Mouse (Mus musculus) thymus, adult 2 months (tissue): ENCODE results near the gene Btbd9. TPM values are rescaled to one million over a fixed set of nuclear protein-coding genes. Genes with fewer than 3 reads are reported as not detected.

ENCODE experiments used
- DNase-seq: peaks from one replicate; pipeline ENCODE4 v3.0.0; 2021
- H3K27ac ChIP-seq: fragments of 200-500 bp; 2 replicates; pipeline ENCODE4 v1.5.1; 2012; ENCODE audit warnings: low read length, control low read depth; ENCODE audit not compliant: control insufficient read depth, insufficient read depth
- H3K27me3 ChIP-seq: fragments of 200-500 bp; 2 replicates; pipeline ENCODE4 v1.6.1; 2012; ENCODE audit warnings: mild to moderate bottlenecking, low read length, moderate library complexity, mixed read lengths; ENCODE audit not compliant: control insufficient read depth, insufficient read depth
- H3K36me3 ChIP-seq: fragments of 200-500 bp; 2 replicates; pipeline ENCODE4 v1.6.1; 2012; ENCODE audit warnings: mild to moderate bottlenecking, low read length, moderate library complexity; ENCODE audit not compliant: control insufficient read depth, insufficient read depth
- H3K4me1 ChIP-seq: fragments of 200-500 bp; replicated peaks from 2 replicates; pipeline ENCODE4 v1.6.1; 2012; ENCODE audit warnings: low read length; ENCODE audit not compliant: control insufficient read depth, insufficient read depth
- H3K4me3 ChIP-seq: fragments of 200-500 bp; 2 replicates; pipeline ENCODE4 v1.5.1; 2012; ENCODE audit warnings: mild to moderate bottlenecking, low read length, control low read depth, moderate library complexity; ENCODE audit not compliant: control insufficient read depth, insufficient read depth
- CTCF ChIP-seq: fragments of 200-500 bp; IDR thresholded peaks from 2 replicates; pipeline ENCODE4 v1.5.1; 2012; ENCODE audit warnings: mild to moderate bottlenecking, control low read depth, low read length, moderate library complexity, borderline replicate concordance; ENCODE audit not compliant: control insufficient read depth, poor library complexity, insufficient read depth; ENCODE audit errors: extremely low read depth
- POLR2A ChIP-seq: fragments of 200-500 bp; IDR thresholded peaks from 2 replicates; pipeline ENCODE4 v1.6.1; 2012; ENCODE audit warnings: mild to moderate bottlenecking, low read length, control low read depth, moderate library complexity; ENCODE audit not compliant: control insufficient read depth, poor library complexity, insufficient read depth; ENCODE audit errors: extremely low read depth
- WGBS: fragments of 180-500 bp; shearing (Covaris S2); methylation state at CpG from one replicate; pipeline ENCODE4 v1.1.7; 2018; 5-methylcytosine and 5-hydroxymethylcytosine counted together
- polyA plus RNA-seq: library from polyadenylated mRNA; depleted of rRNA; stranded (reverse); fragments of >200 nt; gene quantifications from 2 replicates; pipeline ENCODE4 v1.2.3, GENCODE M21; 2012

The Btbd9 gene
- polyA plus RNA-seq, 1 experiment: 29.1 TPM

DNA sequence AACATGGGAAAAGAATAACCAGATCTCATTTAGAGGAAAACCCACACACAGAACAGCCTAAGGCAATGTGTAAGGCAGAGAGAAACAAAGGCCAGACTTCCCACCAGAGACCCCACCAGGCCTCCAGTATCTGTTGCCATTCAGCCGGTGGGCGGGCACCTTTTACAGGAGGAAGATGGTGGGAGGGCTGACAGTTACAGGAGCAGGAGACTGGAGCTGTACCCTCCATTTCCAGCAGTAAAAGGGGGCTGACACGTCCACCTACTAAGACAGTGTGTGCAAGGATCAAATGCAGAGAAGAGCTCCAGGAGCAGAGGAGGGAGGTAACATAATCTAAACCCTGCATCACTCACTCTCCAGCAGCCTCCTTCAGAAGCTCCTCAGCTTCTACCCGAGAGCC lies 123.0 kb downstream of the Btbd9 start:
- no peak for TF ChIP-seq CTCF
- no peak for TF ChIP-seq POLR2A
- H3K4me3 ChIP-seq: no peak overlapping the region
- H3K4me1 ChIP-seq: no peaks in the 10 kb centered on the region
- H3K27ac ChIP-seq: no peak overlapping the region
- no peaks in the 10 kb centered on the region for H3K36me3 ChIP-seq
- 96% methylated on average over 4 of the region's 4 CpGs for WGBS
- no peak for DNase-seq
- H3K27me3 ChIP-seq: no peaks in the 10 kb centered on the region

GRCm38 (mm10) chr17:30452363-30452762 lies 123.9 kb downstream of the Btbd9 start:
- DNase-seq: no peak

DNA sequence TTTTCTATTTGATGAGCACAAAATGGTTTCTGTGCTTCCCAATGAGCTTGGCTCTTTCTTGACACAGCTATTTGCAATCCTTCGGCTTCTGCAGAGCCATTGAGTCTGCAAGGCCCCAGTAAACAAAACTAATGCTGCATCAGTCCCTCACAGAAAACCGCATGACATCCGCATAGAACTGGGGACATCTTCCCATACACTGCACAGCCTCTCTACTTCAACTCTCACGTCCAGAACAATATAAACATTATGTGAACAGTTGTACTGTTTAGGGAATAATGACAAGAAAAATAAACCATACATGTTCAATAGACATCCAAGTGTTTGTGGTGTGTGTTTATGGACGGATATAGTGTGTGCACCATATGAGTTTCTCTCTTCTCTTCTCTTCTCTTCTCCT lies 127.7 kb downstream of the Btbd9 start:
- Histone ChIP-seq H3K4me1 (no peaks in the 10 kb centered on the region), H3K4me3 (no peak overlapping the region), H3K27me3 (no peaks in the 10 kb centered on the region), H3K27ac (no peak overlapping the region), H3K36me3 (no peaks in the 10 kb centered on the region)
- TF ChIP-seq POLR2A (no peak), CTCF (no peak)
- no peak for DNase-seq
- 98% methylated on average over 5 of the region's 5 CpGs for WGBS

More at GRCm38 (mm10) chr17:30452363-30452762, 123.9 kb downstream of the Btbd9 start:
- Histone ChIP-seq H3K27me3 (no peaks in the 10 kb centered on the region), H3K4me1 (no peaks in the 10 kb centered on the region), H3K27ac (no peak overlapping the region), H3K4me3 (no peak overlapping the region), H3K36me3 (no peaks in the 10 kb centered on the region)
- 98% methylated on average over 9 of the region's 9 CpGs for WGBS
- no peak for TF ChIP-seq POLR2A
- TF ChIP-seq CTCF: no peak

DNA sequence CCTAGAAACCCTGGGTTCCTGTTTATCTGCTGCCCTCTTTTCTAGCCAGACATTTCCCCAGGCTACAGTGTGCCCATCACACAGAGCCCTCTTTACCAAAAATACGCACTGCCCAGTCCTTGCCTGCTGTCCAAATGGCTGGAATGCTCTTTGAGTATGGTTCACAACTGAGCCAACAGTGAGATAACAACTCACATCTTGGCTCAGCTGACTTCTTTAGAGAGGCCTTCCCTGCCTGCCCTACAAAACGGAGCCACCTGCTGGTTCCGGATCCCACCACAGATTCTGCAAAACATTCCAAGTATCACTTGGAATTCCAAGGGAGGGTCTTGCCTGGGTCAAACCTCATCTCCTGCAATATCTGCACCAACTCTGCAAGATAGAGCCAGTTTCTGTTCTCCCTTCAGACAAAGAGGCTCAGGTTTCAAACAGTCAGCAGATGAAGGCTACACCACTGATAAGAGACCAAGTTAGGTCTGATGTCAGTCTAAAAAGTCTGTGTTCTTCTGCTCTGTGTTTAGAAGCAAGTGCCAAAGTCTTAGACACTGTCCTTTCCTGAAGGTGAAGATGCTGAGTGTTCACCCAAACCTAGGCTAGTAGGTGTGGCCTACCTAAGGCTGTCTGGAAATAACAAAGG lies 130.4 kb downstream of the Btbd9 start:
- H3K27me3 ChIP-seq: no peaks in the 10 kb centered on the region
- DNase-seq: no peak
- 95% methylated on average over 3 of the region's 3 CpGs for WGBS
- no peaks in the 10 kb centered on the region for H3K4me1 ChIP-seq
- H3K4me3 ChIP-seq: no peak overlapping the region
- no peak overlapping the region for H3K27ac ChIP-seq
- no peak for TF ChIP-seq CTCF
- TF ChIP-seq POLR2A: no peak
- no peaks in the 10 kb centered on the region for H3K36me3 ChIP-seq

DNA sequence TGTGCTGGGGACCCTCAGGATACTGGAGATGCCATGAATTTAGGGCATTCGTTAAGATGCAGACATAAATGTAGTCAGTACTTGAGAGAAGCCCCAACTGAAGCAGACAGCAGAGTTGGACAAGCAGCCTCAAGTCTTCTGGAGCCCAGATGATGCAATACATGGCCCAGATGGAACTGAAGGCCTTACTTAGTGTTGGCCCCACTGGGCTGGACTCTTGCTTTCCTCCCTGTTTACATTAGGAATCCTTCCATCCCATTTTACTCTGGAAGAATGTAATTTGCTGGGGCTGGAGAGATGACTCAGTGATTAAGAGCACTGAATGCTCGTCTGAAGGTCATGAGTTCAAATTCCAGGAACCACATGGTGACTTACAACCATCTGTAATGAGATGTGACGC lies 136.6 kb downstream of the Btbd9 start:
- Histone ChIP-seq H3K4me1 (no peaks in the 10 kb centered on the region), H3K4me3 (no peak overlapping the region), H3K27me3 (no peaks in the 10 kb centered on the region), H3K27ac (no peak overlapping the region), H3K36me3 (no peaks in the 10 kb centered on the region)
- no peak for DNase-seq
- 97% methylated on average over 3 of the region's 3 CpGs for WGBS
- TF ChIP-seq POLR2A: no peak
- no peak for TF ChIP-seq CTCF

- 95% methylated on average over 4 of the region's 4 CpGs for WGBS
- Histone ChIP-seq H3K36me3 (no peaks in the 10 kb centered on the region), H3K27ac (no peak overlapping the region), H3K4me1 (no peaks in the 10 kb centered on the region), H3K27me3 (no peaks in the 10 kb centered on the region), H3K4me3 (no peak overlapping the region)
- TF ChIP-seq CTCF (no peak), POLR2A (no peak)
- DNase-seq: no peak
Measured at GRCm38 (mm10) chr17:30438786-30439185, 137.5 kb downstream of the Btbd9 start.

GRCm38 (mm10) chr17:30436021-30436461 lies 140.2 kb downstream of the Btbd9 start:
- no peaks in the 10 kb centered on the region for H3K27me3 ChIP-seq
- H3K4me3 ChIP-seq: no peak overlapping the region
- TF ChIP-seq CTCF (no peak), POLR2A (no peak)
- no peak for DNase-seq
- H3K36me3 ChIP-seq: no peaks in the 10 kb centered on the region
- H3K27ac ChIP-seq: no peak overlapping the region
- no peaks in the 10 kb centered on the region for H3K4me1 ChIP-seq
- 93% methylated on average over 5 of the region's 5 CpGs for WGBS
